Mouse (Mus musculus): ENCODE data around the gene S100a5. TPM values are rescaled to one million over a fixed set of nuclear protein-coding genes. Genes with fewer than 3 reads are reported as not detected.

S100a5 gene
- polyA plus RNA-seq, 1 experiment from 2014 or later, result not detected

DNA sequence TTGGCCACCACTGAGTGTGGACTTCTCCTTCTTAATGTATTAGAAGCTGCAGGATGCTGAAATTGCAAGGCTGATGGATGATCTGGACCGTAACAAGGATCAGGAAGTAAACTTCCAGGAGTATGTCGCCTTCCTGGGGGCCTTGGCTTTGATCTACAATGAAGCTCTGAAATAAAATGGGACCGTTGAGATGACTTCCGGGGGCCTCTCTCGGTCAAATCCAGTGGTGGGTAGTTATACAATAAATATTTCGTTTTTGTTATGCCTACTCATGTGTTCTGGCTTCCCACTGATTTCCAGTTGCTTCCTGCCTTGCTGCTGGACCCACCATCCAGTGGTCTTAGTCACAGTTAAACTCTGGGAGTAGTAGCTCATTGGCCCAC lies 5.8 kb downstream of the S100a5 start:
- Histone ChIP-seq H3K27me3 (peaks cover 21% of the 10 kb centered on the region), H3K4me2 (no peak overlapping the region), H3K9ac (no peak overlapping the region), H3K27ac (no peak overlapping the region), H3K4me1 (peaks cover 6% of the 10 kb centered on the region), H3K9me3 (no peaks in the 10 kb centered on the region; the same call in 1 of the 2 replicates), H3K4me3 (replicated peaks) (no peak overlapping the region), H3K36me3 (replicated peaks) (no peaks in the 10 kb centered on the region)
- ATAC-seq (ENCODE audit: low FRiP score), result no peak
- 91% methylated on average over 6 of the region's 6 CpGs for WGBS

GRCm38 (mm10) chr3:90614611-90615251 lies 6.4 kb downstream of the S100a5 start:
- Histone ChIP-seq H3K27me3 (peaks cover 21% of the 10 kb centered on the region), H3K9me3 (no peaks in the 10 kb centered on the region; the same call in 1 of the 2 replicates), H3K27ac (no peak overlapping the region), H3K9ac (no peak overlapping the region), H3K4me1 (peaks cover 6% of the 10 kb centered on the region), H3K4me2 (no peak overlapping the region), H3K36me3 (replicated peaks) (no peaks in the 10 kb centered on the region), H3K4me3 (replicated peaks) (no peak overlapping the region)
- 84% methylated on average over 11 of the region's 11 CpGs for WGBS
- ATAC-seq (ENCODE audit: low FRiP score), result 0 out of 2 replicates have a peak, but pooled peaks have one; percentile 2

GRCm38 (mm10) chr3:90615415-90615814 lies 7.1 kb downstream of the S100a5 start:
- Histone ChIP-seq H3K27ac (no peak overlapping the region), H3K4me2 (no peak overlapping the region), H3K9me3 (no peaks in the 10 kb centered on the region; the same call in 1 of the 2 replicates), H3K4me3 (replicated peaks) (no peak overlapping the region), H3K9ac (no peak overlapping the region), H3K36me3 (replicated peaks) (no peaks in the 10 kb centered on the region), H3K27me3 (peaks cover 19% of the 10 kb centered on the region), H3K4me1 (peaks cover 6% of the 10 kb centered on the region)
- ATAC-seq (ENCODE audit: low FRiP score), result peak; percentile 54; the same call in 1 of the 2 replicates
- WGBS, result 9% methylated on average over 7 of the region's 7 CpGs

- peaks cover 19% of the 10 kb centered on the region for H3K27me3 ChIP-seq
- H3K9ac ChIP-seq, result no peak overlapping the region
- H3K4me2 ChIP-seq, result no peak overlapping the region
- no peak for ATAC-seq (ENCODE audit: low FRiP score)
- H3K4me1 ChIP-seq, result peaks cover 6% of the 10 kb centered on the region
- H3K36me3 ChIP-seq (replicated peaks), result no peaks in the 10 kb centered on the region
- no peak overlapping the region for H3K27ac ChIP-seq
- no peaks in the 10 kb centered on the region; the same call in 1 of the 2 replicates for H3K9me3 ChIP-seq
- H3K4me3 ChIP-seq (replicated peaks), result no peak overlapping the region
- 83% methylated on average over 1 of the region's 1 CpGs for WGBS
These were observed 7.6 kb downstream of the S100a5 start for GRCm38 (mm10) chr3:90615911-90616310.

GRCm38 (mm10) chr3:90617586-90617985 lies 9.3 kb downstream of the S100a5 start:
- Histone ChIP-seq H3K9ac (no peak overlapping the region), H3K27me3 (peaks cover 13% of the 10 kb centered on the region), H3K4me3 (replicated peaks) (no peak overlapping the region), H3K36me3 (replicated peaks) (no peaks in the 10 kb centered on the region), H3K4me2 (no peak overlapping the region), H3K4me1 (peaks cover 6% of the 10 kb centered on the region), H3K9me3 (no peaks in the 10 kb centered on the region; the same call in 1 of the 2 replicates), H3K27ac (no peak overlapping the region)
- 13% methylated on average over 1 of the region's 1 CpGs for WGBS
- no peak for ATAC-seq (ENCODE audit: low FRiP score)

- Histone ChIP-seq H3K4me2 (no peak overlapping the region), H3K4me3 (replicated peaks) (no peak overlapping the region), H3K27me3 (no peaks in the 10 kb centered on the region; the same call in 1 of the 2 replicates), H3K27ac (no peak overlapping the region), H3K36me3 (replicated peaks) (no peaks in the 10 kb centered on the region), H3K9me3 (no peaks in the 10 kb centered on the region; the same call in 1 of the 2 replicates), H3K9ac (no peak overlapping the region), H3K4me1 (peaks cover 27% of the 10 kb centered on the region)
- WGBS, result 55% methylated on average over 7 of the region's 7 CpGs
- ATAC-seq (ENCODE audit: low FRiP score), result no peak
These were observed 13.2 kb downstream of the S100a5 start for GRCm38 (mm10) chr3:90621552-90621951.

GRCm38 (mm10) chr3:90623435-90624071 lies 15.2 kb downstream of the S100a5 start:
- Histone ChIP-seq H3K9ac (no peak overlapping the region), H3K4me2 (no peak overlapping the region), H3K36me3 (replicated peaks) (no peaks in the 10 kb centered on the region), H3K27me3 (no peaks in the 10 kb centered on the region; the same call in 1 of the 2 replicates), H3K27ac (peak overlapping the region; percentile 69), H3K4me3 (replicated peaks) (no peak overlapping the region), H3K9me3 (no peaks in the 10 kb centered on the region), H3K4me1 (peaks cover 27% of the 10 kb centered on the region)
- ATAC-seq (ENCODE audit: low FRiP score), result peak; percentile 77; the same call in 1 of the 2 replicates
- WGBS, result 9% methylated on average over 2 of the region's 2 CpGs

GRCm38 (mm10) chr3:90625496-90625895 lies 17.2 kb downstream of the S100a5 start:
- Histone ChIP-seq H3K9ac (no peak overlapping the region), H3K9me3 (no peaks in the 10 kb centered on the region), H3K36me3 (replicated peaks) (no peaks in the 10 kb centered on the region), H3K4me1 (peaks cover 27% of the 10 kb centered on the region), H3K27me3 (no peaks in the 10 kb centered on the region; the same call in 1 of the 2 replicates), H3K4me3 (replicated peaks) (no peak overlapping the region), H3K27ac (no peak overlapping the region), H3K4me2 (no peak overlapping the region)
- ATAC-seq (ENCODE audit: low FRiP score), result no peak
- WGBS, result 86% methylated on average over 5 of the region's 5 CpGs

- Histone ChIP-seq H3K4me3 (replicated peaks) (no peak overlapping the region), H3K4me1 (peaks cover 27% of the 10 kb centered on the region), H3K9ac (no peak overlapping the region), H3K27me3 (no peaks in the 10 kb centered on the region; the same call in 1 of the 2 replicates), H3K36me3 (replicated peaks) (no peaks in the 10 kb centered on the region), H3K9me3 (no peaks in the 10 kb centered on the region), H3K27ac (no peak overlapping the region), H3K4me2 (no peak overlapping the region)
- 82% methylated on average over 9 of the region's 9 CpGs for WGBS
- no peak for ATAC-seq (ENCODE audit: low FRiP score)
These were observed 18.1 kb downstream of the S100a5 start for GRCm38 (mm10) chr3:90626266-90627021.

DNA sequence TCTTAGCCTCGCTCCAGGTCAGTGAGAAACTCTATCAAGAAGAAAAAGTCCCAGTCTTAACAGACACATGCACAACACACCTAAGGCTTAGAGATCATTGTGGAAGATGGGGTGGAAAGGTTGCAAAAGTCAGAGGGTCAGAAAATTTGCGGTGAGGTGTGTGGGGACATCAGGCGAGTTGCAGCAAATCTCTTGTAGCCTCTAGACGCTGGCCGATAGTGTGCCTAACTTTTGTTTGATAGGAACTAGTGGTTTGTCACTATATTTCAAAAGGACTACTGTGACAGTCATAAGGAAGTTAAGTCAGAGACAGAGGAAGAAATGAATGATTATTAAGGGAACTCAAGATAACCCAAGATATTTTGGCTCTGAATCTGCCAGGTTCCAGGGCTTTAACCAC lies 19.0 kb downstream of the S100a5 start:
- WGBS, result 96% methylated on average over 5 of the region's 5 CpGs

DNA sequence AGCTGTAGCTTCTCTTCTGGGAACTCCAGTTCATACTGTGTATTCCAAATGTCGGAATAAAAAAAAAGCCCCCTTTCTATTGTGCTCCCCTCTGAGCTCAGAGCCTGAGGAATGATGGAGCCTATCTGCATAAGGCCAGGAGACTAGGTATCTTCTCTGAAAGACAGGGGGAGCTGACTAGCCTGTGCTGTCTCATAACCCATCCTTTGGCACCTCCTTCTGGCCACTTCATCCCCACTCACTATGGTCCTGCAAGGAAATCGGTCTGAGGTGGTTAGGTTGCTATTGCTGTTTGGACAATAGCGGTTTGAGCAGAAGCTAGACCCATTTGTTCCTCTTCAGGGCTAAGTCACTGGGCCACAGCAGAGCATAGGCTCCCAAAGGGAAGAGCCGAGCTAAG lies 19.5 kb downstream of the S100a5 start:
- no peak overlapping the region for H3K4me2 ChIP-seq
- peaks cover 25% of the 10 kb centered on the region for H3K4me1 ChIP-seq
- no peak overlapping the region for H3K4me3 ChIP-seq (replicated peaks)
- WGBS, result 68% methylated on average over 4 of the region's 4 CpGs
- H3K9ac ChIP-seq, result no peak overlapping the region
- H3K27me3 ChIP-seq, result no peaks in the 10 kb centered on the region
- ATAC-seq (ENCODE audit: low FRiP score), result no peak
- H3K9me3 ChIP-seq, result no peaks in the 10 kb centered on the region
- H3K27ac ChIP-seq, result no peak overlapping the region
- no peaks in the 10 kb centered on the region for H3K36me3 ChIP-seq (replicated peaks)

More for the DNA sequence above, 19.0 kb downstream of the S100a5 start:
- H3K4me2 ChIP-seq, result no peak overlapping the region
- H3K9ac ChIP-seq, result no peak overlapping the region
- H3K9me3 ChIP-seq, result no peaks in the 10 kb centered on the region
- no peaks in the 10 kb centered on the region for H3K27me3 ChIP-seq
- H3K4me1 ChIP-seq, result peaks cover 27% of the 10 kb centered on the region
- H3K36me3 ChIP-seq (replicated peaks), result no peaks in the 10 kb centered on the region
- ATAC-seq (ENCODE audit: low FRiP score), result no peak
- no peak overlapping the region for H3K4me3 ChIP-seq (replicated peaks)
- H3K27ac ChIP-seq, result no peak overlapping the region

GRCm38 (mm10) chr3:90629298-90629697 lies 21.0 kb downstream of the S100a5 start:
- Histone ChIP-seq H3K9me3 (no peaks in the 10 kb centered on the region), H3K4me1 (peaks cover 10% of the 10 kb centered on the region), H3K27ac (no peak overlapping the region), H3K4me3 (replicated peaks) (no peak overlapping the region), H3K36me3 (replicated peaks) (no peaks in the 10 kb centered on the region), H3K4me2 (no peak overlapping the region), H3K9ac (no peak overlapping the region), H3K27me3 (no peaks in the 10 kb centered on the region)
- WGBS, result 80% methylated on average over 2 of the region's 2 CpGs
- ATAC-seq (ENCODE audit: low FRiP score), result no peak

Data from forebrain, embryonic 12.5 days (tissue).